Mouse (Mus musculus) small intestine, adult 2 months (tissue): ENCODE measurements around the gene H2-T24. TPM values are rescaled to one million over a fixed set of nuclear protein-coding genes. Genes with fewer than 3 reads are reported as not detected.

ENCODE experiments used
- H3K27ac ChIP-seq: fragments of 200-500 bp; 2 replicates; pipeline ENCODE4 v1.5.1; 2012; ENCODE audit warnings: low read depth, low read length, control low read depth, inconsistent platforms; ENCODE audit not compliant: insufficient read depth
- H3K27me3 ChIP-seq: fragments of 200-500 bp; 2 replicates; pipeline ENCODE4 v1.6.1; 2012; ENCODE audit warnings: mild to moderate bottlenecking, moderate library complexity, low read length, inconsistent platforms; ENCODE audit not compliant: control insufficient read depth, insufficient read depth
- H3K36me3 ChIP-seq: fragments of 200-500 bp; 2 replicates; pipeline ENCODE4 v1.6.1; 2012; ENCODE audit warnings: mild to moderate bottlenecking, low read length, control low read depth, inconsistent platforms; ENCODE audit not compliant: control insufficient read depth, insufficient read depth
- H3K4me1 ChIP-seq: fragments of 200-500 bp; 2 replicates; pipeline ENCODE4 v1.6.1; 2012; ENCODE audit warnings: low read length, inconsistent platforms, mixed read lengths; ENCODE audit not compliant: control insufficient read depth, insufficient read depth, insufficient read length
- H3K4me3 ChIP-seq: fragments of 200-500 bp; 2 replicates; pipeline ENCODE4 v1.5.1; 2012; ENCODE audit warnings: low read depth, mild to moderate bottlenecking, control low read depth, inconsistent platforms, low read length, moderate library complexity
- CTCF ChIP-seq: fragments of 200-500 bp; IDR thresholded peaks from 2 replicates; pipeline ENCODE4 v1.5.1; 2012; ENCODE audit warnings: low read depth, mild to moderate bottlenecking, control low read depth, inconsistent platforms, low read length, moderate library complexity, mixed read lengths; ENCODE audit not compliant: insufficient replicate concordance, insufficient read length; ENCODE audit errors: extremely low read depth
- POLR2A ChIP-seq: fragments of 200-500 bp; IDR thresholded peaks from 2 replicates; pipeline ENCODE4 v1.6.1; 2012; ENCODE audit warnings: low read depth, mild to moderate bottlenecking, control low read depth, inconsistent platforms, low read length, moderate library complexity
- WGBS: fragments of 180-500 bp; shearing (Covaris S2); methylation state at CpG from one replicate; pipeline ENCODE4 v1.1.7; 2018; 5-methylcytosine and 5-hydroxymethylcytosine counted together
- polyA plus RNA-seq: library from polyadenylated mRNA; depleted of rRNA; stranded (reverse); fragments of >200 nt; gene quantifications from 2 replicates; pipeline ENCODE4 v1.2.3, GENCODE M21; 2012

Gene H2-T24
- polyA plus RNA-seq, 1 experiment, result 5.4 TPM

DNA sequence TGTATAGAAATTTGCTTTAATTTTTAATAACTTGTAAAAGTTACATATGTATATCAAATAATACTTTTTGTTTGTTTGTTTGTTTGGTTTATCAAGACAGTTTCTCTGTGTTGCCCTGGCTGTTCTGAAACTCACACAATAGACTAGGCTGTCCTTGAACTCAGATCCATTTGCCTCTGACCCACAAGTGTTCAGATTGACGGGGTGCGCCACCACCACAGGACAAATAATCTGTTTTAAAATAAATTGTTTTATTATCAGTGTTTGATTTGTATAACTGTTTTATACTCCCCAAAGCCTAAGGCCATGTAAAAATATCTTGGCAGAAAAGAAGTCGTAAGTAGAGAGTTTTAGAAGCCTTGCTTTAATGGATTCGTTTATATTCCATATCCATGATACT is 7.3 kb upstream of the H2-T24 start:
- Histone ChIP-seq H3K36me3 (peaks cover 9% of the 10 kb centered on the region), H3K27ac (no peak overlapping the region), H3K27me3 (no peaks in the 10 kb centered on the region), H3K4me1 (peaks cover 16% of the 10 kb centered on the region), H3K4me3 (no peak overlapping the region)
- TF ChIP-seq POLR2A (no peak), CTCF (no peak)
- WGBS, result 84% methylated on average over 4 of the region's 4 CpGs

DNA sequence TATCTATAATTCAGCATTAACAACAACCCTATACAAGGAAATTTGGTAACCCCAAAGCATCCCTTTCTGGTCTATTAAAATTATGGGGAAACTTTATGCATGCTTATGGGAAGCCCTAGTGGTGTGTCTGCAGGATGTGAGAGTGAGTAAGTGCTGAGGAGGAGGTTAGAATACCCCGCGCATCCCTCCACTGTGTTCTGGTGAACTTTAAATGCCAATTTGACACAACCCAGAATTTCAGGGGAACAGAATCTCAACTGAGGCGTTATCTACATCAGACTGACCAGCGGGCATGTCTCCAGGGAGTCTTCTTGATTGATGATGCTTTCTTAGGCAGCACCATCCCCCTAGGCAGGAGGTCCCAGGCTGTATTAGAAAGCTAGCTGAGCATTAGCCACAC is 5.5 kb upstream of the H2-T24 start:
- Histone ChIP-seq H3K4me1 (peaks cover 20% of the 10 kb centered on the region), H3K4me3 (no peak overlapping the region), H3K27me3 (no peaks in the 10 kb centered on the region), H3K27ac (no peak overlapping the region), H3K36me3 (peaks cover 7% of the 10 kb centered on the region)
- TF ChIP-seq CTCF (no peak), POLR2A (no peak)
- WGBS, result 91% methylated on average over 4 of the region's 4 CpGs

DNA sequence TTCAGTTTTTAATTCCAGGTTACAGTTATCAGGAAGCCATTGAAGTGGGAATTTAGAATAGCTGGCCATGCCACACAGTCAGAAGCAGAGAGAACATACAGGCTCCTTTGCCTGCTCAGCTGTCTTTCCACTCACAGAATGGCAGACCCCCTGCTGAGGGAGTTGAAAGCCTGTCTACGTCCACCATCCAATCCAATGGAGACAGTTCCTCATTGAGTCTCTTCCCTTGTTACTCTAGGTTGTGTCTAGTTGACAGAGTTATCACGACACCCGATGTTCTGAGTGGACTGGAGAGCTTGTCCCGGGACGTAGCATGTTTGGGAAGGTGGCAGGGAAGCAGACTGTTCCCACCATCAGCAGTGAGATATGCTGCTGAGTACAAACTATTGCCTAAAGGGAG is 4.8 kb upstream of the H2-T24 start:
- no peak for TF ChIP-seq POLR2A
- TF ChIP-seq CTCF, result no peak
- peaks cover 4% of the 10 kb centered on the region; the same call in 1 of the 2 replicates for H3K36me3 ChIP-seq
- no peak overlapping the region for H3K27ac ChIP-seq
- no peaks in the 10 kb centered on the region for H3K27me3 ChIP-seq
- whole genome bisulfite sequencing, result 91% methylated on average over 5 of the region's 5 CpGs
- H3K4me1 ChIP-seq, result peaks cover 20% of the 10 kb centered on the region
- no peak overlapping the region for H3K4me3 ChIP-seq

DNA sequence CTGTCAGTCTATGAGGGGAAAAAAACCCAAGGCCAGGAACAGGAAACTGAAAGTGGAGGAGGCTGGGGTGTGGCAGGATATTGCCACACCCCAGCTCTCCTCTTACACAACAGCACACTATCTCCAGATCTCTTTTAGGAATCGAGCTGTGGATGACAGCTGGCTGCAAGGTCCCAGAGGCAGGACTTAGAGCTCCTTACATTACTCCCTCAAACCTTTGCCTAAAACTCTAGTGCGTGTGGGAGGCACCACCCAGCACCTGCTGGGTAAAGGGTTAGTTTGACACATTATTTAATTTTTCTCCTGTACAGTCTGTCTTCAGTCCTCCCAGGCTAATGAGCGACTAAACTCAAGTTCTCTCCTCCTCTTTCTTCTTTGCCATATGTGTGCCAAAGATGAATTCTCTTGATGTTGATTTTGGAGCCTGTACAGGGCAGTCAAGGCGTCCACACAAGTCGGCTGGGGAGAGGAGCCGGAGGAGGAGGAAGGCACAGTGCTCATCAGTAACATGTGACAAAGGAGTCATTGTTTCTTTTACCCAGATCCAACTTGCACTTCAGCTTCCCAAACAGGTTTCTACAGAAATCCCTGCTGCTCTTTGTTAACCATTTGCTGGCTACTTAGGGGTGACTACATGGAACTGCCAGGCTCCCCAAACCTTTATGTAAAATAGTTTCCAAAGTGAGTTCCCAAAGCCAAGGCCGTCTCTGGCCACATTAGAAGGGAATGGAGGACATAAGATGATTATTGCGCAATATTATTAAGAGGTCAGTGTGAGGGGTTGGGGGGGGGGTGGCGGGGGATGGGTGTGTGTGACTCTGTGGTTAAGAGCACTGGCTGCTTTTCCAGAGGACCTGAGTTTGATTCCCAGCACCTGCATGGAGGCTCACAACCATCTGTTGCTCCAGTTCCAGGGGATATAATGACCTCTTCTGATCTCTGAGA is 3.6 kb upstream of the H2-T24 start:
- no peak for TF ChIP-seq CTCF
- no peak; the same call in 1 of the 2 replicates for TF ChIP-seq POLR2A
- no peaks in the 10 kb centered on the region for H3K36me3 ChIP-seq
- no peaks in the 10 kb centered on the region for H3K27me3 ChIP-seq
- H3K27ac ChIP-seq, result peak overlapping the region; percentile 88
- peaks cover 22% of the 10 kb centered on the region for H3K4me1 ChIP-seq
- 38% methylated on average over 9 of the region's 9 CpGs for WGBS
- no peak overlapping the region for H3K4me3 ChIP-seq

DNA sequence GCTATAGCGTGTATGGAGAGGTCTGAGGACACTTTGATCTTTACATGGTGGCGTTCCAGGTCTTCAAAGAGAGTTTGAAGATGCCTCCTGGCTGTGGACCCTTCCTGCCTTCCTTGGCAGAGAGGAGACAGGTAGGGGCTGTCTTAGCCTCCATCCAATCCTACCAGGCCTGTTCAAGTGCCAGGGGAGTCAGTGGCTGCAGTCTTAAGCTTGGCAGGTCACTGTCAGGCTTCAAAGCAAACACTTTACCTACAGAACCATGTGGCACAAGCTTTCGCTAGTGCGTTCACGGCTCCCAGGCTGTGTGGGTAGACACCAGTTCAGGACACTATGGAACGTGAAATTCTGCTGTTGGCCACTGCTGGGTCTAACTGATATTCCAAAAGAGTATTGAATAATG is 2.6 kb upstream of the H2-T24 start:
- Histone ChIP-seq H3K27ac (peak overlapping the region; percentile 62), H3K27me3 (no peaks in the 10 kb centered on the region), H3K36me3 (no peaks in the 10 kb centered on the region), H3K4me3 (no peak overlapping the region), H3K4me1 (peaks cover 22% of the 10 kb centered on the region)
- WGBS, result 92% methylated on average over 6 of the region's 6 CpGs
- TF ChIP-seq CTCF (no peak), POLR2A (no peak)

DNA sequence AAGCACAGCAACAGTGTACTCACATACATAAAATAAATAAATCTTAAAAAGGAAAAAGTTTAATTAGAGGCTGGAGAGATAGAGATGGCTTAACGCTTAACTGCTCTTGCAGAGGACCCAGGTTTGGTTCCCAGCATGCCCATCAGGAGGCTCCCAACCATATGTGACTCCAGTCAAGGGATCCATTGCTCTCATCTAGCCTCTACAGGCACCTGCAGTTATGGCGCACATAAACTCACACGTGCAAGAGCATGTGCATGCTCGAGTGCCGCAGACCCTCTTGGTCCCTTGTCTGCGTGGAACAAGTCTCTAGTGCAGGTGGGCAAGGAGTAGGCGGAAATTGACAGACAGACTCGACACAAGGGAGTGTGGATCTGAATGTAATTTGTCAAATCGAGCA is 1.7 kb upstream of the H2-T24 start:
- Histone ChIP-seq H3K27me3 (no peaks in the 10 kb centered on the region), H3K4me3 (no peak overlapping the region), H3K4me1 (peaks cover 22% of the 10 kb centered on the region), H3K36me3 (no peaks in the 10 kb centered on the region), H3K27ac (no peak overlapping the region)
- no peak for TF ChIP-seq CTCF
- no peak for TF ChIP-seq POLR2A
- WGBS, result 95% methylated on average over 9 of the region's 9 CpGs

DNA sequence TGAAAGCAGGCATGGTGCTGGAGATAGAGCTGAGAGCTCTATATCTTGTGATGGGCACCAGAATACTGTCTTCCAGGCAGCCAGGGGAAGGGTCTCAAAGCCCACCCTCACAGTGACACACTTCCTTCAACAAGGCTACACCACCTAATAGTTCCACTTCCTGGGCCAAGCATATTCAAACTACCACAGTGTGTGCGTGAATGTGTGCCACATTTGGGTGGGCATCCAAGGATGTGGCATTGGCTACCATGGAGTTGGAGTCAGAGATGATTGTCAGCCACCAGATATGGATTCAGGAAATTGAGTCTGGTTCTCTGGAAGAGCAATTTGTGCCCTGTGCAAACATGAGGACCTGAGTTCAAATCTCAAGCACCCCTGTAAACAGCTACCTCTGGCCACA is 949 bp upstream of the H2-T24 start:
- TF ChIP-seq POLR2A (no peak), CTCF (no peak)
- Histone ChIP-seq H3K27me3 (no peaks in the 10 kb centered on the region), H3K27ac (peak overlapping the region; percentile 88), H3K4me1 (peaks cover 22% of the 10 kb centered on the region), H3K4me3 (no peak overlapping the region), H3K36me3 (peaks cover 5% of the 10 kb centered on the region; the same call in 1 of the 2 replicates)
- 83% methylated on average over 1 of the region's 1 CpGs for WGBS
